Mouse (Mus musculus) small intestine, adult 2 months (tissue): ENCODE measurements at regions not wholly inside any gene's neighbourhood (a gene's known extent, or its start where the extent isn't known, plus 50 kb on each side); places are given as distances from the start of the nearest gene placed in this dataset.

Experiments
- CTCF ChIP-seq: fragments of 200-500 bp; IDR thresholded peaks from 2 replicates; pipeline ENCODE4 v1.5.1; 2012; ENCODE audit warnings: low read depth, mild to moderate bottlenecking, control low read depth, inconsistent platforms, low read length, moderate library complexity, mixed read lengths; ENCODE audit not compliant: insufficient replicate concordance, insufficient read length; ENCODE audit errors: extremely low read depth
- POLR2A ChIP-seq: fragments of 200-500 bp; IDR thresholded peaks from 2 replicates; pipeline ENCODE4 v1.6.1; 2012; ENCODE audit warnings: low read depth, mild to moderate bottlenecking, control low read depth, inconsistent platforms, low read length, moderate library complexity

DNA sequence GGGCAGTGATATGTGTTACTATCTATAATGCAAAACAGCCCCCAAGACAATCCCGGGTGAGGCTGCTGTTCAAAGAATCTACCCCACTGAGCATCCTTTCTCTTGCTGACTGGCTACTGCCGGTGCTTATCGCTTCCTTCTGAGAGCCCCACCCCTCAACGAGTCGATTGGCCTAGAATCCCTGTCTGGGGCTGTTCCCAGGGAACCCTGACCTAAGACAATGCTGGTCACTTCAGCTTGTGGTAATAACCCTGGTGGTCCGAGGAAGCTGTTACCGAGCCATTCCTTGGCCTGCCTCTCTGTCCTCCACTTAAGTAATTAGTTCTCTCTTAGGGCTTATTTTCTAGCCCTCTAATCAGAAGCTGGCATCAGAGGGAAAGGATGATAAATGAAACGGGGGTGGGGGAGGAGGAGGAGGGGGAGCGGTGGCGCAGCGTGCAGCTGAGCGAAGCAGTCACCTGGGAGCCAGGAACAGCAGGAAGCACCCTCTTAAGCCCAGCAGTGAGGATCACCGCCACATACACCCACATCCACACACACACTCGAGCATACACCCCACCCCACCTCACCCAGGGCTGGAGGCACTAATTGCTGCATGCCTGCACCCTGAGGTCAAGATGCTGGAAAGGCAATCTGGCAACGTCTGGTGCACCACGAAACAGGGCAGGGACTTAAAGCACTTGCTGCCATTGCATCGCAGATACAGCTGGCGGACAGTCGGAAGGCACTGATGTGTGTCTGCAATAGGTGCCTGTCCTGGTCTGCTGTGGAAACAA, 65.1 kb upstream of the Bcor start:
- TF ChIP-seq CTCF (no peak), POLR2A (no peak)
